Mouse (Mus musculus) small intestine, adult 2 months (tissue): ENCODE measurements at regions not wholly inside any gene's neighbourhood (a gene's known extent, or its start where the extent isn't known, plus 50 kb on each side); places are given as distances from the start of the nearest gene placed in this dataset.

ENCODE experiments used
- CTCF ChIP-seq: fragments of 200-500 bp; IDR thresholded peaks from 2 replicates; pipeline ENCODE4 v1.5.1; 2012; ENCODE audit warnings: low read depth, mild to moderate bottlenecking, control low read depth, inconsistent platforms, low read length, moderate library complexity, mixed read lengths; ENCODE audit not compliant: insufficient replicate concordance, insufficient read length; ENCODE audit errors: extremely low read depth
- POLR2A ChIP-seq: fragments of 200-500 bp; IDR thresholded peaks from 2 replicates; pipeline ENCODE4 v1.6.1; 2012; ENCODE audit warnings: low read depth, mild to moderate bottlenecking, control low read depth, inconsistent platforms, low read length, moderate library complexity

DNA sequence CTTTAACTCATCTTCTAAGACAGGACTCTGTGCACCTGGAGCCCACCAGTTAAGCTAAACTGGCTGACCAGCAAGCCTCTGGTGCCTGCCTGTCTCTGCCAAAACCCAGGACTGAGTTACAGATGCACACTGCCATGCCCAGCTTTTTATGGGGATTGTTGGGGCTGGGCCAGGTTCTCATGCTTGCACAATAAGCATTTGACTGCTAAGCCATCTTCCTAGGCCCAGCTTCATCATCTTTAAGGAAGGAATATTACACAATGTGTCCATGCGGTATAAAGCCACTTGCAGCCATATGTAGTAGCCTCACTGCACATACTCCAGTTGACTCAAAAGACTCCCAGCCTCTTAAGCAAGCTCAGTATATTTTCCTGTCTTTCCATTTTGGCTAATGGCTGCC lies 340.4 kb downstream of the Agtpbp1 start:
- TF ChIP-seq CTCF: no peak
- TF ChIP-seq POLR2A: no peak
